Mouse (Mus musculus) ES-E14 (cell line): ENCODE results near the gene Arl4d.

Experiments used
- CHD2 ChIP-seq: IDR thresholded peaks from 2 replicates; pipeline ENCODE4 v1.6.1; 2014; ENCODE audit warnings: mild to moderate bottlenecking, low read depth, low read length, inconsistent platforms
- HCFC1 ChIP-seq: IDR thresholded peaks from 2 replicates; pipeline ENCODE4 v1.6.1; 2012; ENCODE audit warnings: low read length, inconsistent platforms, borderline replicate concordance; ENCODE audit not compliant: insufficient read depth
- MAFK ChIP-seq: IDR thresholded peaks from 2 replicates; pipeline ENCODE4 v1.6.1; 2014; ENCODE audit warnings: mild to moderate bottlenecking, low read depth, low read length, inconsistent platforms; ENCODE audit not compliant: insufficient read depth
- ZC3H11A ChIP-seq: IDR thresholded peaks from 2 replicates; pipeline ENCODE4 v1.6.1; 2012; ENCODE audit warnings: low read depth, mild to moderate bottlenecking, inconsistent platforms, low read length, borderline replicate concordance
- ZNF384 ChIP-seq: IDR thresholded peaks from 2 replicates; pipeline ENCODE4 v1.6.1; 2012; ENCODE audit warnings: low read depth, low read length, inconsistent platforms

- TF ChIP-seq ZNF384 (no peak), MAFK (no peak), CHD2 (no peak), HCFC1 (no peak), ZC3H11A (no peak)
Measured at GRCm38 (mm10) chr11:101639761-101640160, 25.6 kb upstream of the Arl4d start.
